Mouse (Mus musculus) forebrain, postnatal 0 days (tissue): ENCODE data around the gene Cacnb2. TPM values are rescaled to one million over a fixed set of nuclear protein-coding genes. Genes with fewer than 3 reads are reported as not detected.

Experiments used
- ATAC-seq: fragments of 200-750 bp; cut with Nextera tagmentation; 2 replicates; pipeline ENCODE4 v1.8.0; 2017; ENCODE audit warnings: mild to moderate bottlenecking, moderate library complexity
- DNase-seq: peaks from one replicate; pipeline ENCODE4 v3.0.0-alpha.2; 2015
- H3K27ac ChIP-seq: fragments of 300-500 bp; sonication (generic); 2 replicates; pipeline ENCODE4 v1.5.1; 2014; ENCODE audit warnings: low read depth, mild to moderate bottlenecking, antibody characterized with exemption, low read length, moderate library complexity, mixed read lengths
- H3K27me3 ChIP-seq: fragments of 300-500 bp; sonication (generic); 2 replicates; pipeline ENCODE4 v1.6.1; 2014; ENCODE audit warnings: mild to moderate bottlenecking, low read length, mixed read lengths; ENCODE audit not compliant: insufficient read depth
- H3K36me3 ChIP-seq: fragments of 300-500 bp; sonication (generic); 2 replicates; pipeline ENCODE4 v1.6.1; 2014; ENCODE audit warnings: mild to moderate bottlenecking, moderate library complexity; ENCODE audit not compliant: insufficient read depth
- H3K4me1 ChIP-seq: fragments of 300-500 bp; sonication (generic); 2 replicates; pipeline ENCODE4 v1.6.1; 2014; ENCODE audit warnings: antibody characterized with exemption; ENCODE audit not compliant: insufficient read depth
- H3K4me2 ChIP-seq: fragments of 300-500 bp; sonication (generic); 2 replicates; pipeline ENCODE4 v1.6.1; 2014; ENCODE audit warnings: low read depth, mild to moderate bottlenecking, moderate library complexity
- H3K4me3 ChIP-seq: fragments of 300-500 bp; sonication (generic); 2 replicates; pipeline ENCODE4 v1.5.1; 2014; ENCODE audit warnings: low read depth, low read length, mixed read lengths
- H3K9ac ChIP-seq: fragments of 300-500 bp; sonication (generic); 2 replicates; pipeline ENCODE4 v1.6.1; 2014; ENCODE audit warnings: mild to moderate bottlenecking
- H3K9me3 ChIP-seq: fragments of 300-500 bp; sonication (generic); 2 replicates; pipeline ENCODE4 v1.6.1; 2016; ENCODE audit warnings: low read length
- CTCF ChIP-seq: sonication (generic); IDR thresholded peaks from 2 replicates; pipeline ENCODE4 v1.5.1; 2016; ENCODE audit warnings: antibody characterized with exemption, control low read depth, low read depth
- WGBS: fragments of 180-500 bp; shearing (Covaris S2); extraction: QIAGEN DNeasy Blood & Tissue Kit; methylation state at CpG from one replicate; pipeline ENCODE4 v1.1.7; 2014; 5-methylcytosine and 5-hydroxymethylcytosine counted together
- polyA plus RNA-seq: library from polyadenylated mRNA; unstranded; fragments of >200 nt; fragmentation: Nextera tagmentation; extraction: Ambion mirVana; gene quantifications from 2 replicates; pipeline ENCODE4 v1.2.1, GENCODE M21; 2015
- total RNA-seq: library from RNA; depleted of rRNA; stranded (reverse); fragments of >200 nt; gene quantifications from 2 replicates; pipeline ENCODE4 v1.2.3, GENCODE M21; 2014

Gene Cacnb2
- total and polyA plus RNA-seq, 2 experiments from 2014 or later: 4.8 to 20.4 TPM

GRCm38 (mm10) chr2:14907124-14907925 is 304.4 kb downstream of the Cacnb2 start:
- H3K4me2 ChIP-seq: no peak overlapping the region
- H3K36me3 ChIP-seq: no peaks in the 10 kb centered on the region
- H3K4me3 ChIP-seq: no peak overlapping the region
- H3K27ac ChIP-seq: no peak overlapping the region
- ATAC-seq: no peak
- no peak for TF ChIP-seq CTCF
- 25% methylated on average over 10 of the region's 10 CpGs for WGBS
- H3K9me3 ChIP-seq: no peaks in the 10 kb centered on the region
- no peaks in the 10 kb centered on the region for H3K27me3 ChIP-seq
- no peaks in the 10 kb centered on the region for H3K4me1 ChIP-seq
- DNase-seq: no peak
- H3K9ac ChIP-seq: no peak overlapping the region

DNA sequence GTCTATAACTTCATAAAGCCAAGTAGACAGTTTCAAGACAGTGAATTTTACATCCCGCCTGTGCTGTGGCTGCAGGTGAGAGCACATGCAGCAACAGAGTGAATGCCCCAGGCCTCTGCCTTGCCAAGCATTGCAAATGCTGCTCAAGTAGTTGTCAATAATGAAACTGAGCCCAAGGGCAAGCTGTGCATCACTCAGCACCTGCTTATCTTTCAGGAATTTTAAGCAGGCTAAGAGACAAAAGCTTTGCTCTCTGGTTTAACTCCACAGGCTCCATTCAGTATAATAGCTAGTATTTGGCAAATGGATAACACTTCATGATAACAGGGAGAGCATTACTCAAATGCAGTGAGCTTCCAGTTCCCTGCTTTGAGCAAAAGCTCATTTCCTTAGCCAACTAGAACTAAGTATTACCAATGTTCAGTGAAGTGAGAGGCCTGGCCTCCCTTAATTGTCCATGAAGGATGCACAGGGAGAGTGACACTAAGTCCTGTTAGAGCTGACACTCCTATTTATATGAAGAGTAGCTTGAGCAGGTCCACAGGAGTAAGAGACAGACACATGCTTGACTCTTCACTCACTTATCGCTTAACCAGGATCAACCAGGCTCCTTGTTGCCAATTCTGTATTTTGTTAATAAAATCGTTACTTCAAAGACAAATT is 314.8 kb downstream of the Cacnb2 start:
- ATAC-seq (peak; percentile 77), DNase-seq (no peak)
- H3K4me1 ChIP-seq: no peaks in the 10 kb centered on the region
- 63% methylated on average over 3 of the region's 3 CpGs for WGBS
- no peak overlapping the region for H3K9ac ChIP-seq
- H3K9me3 ChIP-seq: no peaks in the 10 kb centered on the region
- no peaks in the 10 kb centered on the region for H3K27me3 ChIP-seq
- H3K36me3 ChIP-seq: no peaks in the 10 kb centered on the region
- no peak overlapping the region for H3K4me2 ChIP-seq
- H3K27ac ChIP-seq: no peak overlapping the region
- TF ChIP-seq CTCF: no peak
- H3K4me3 ChIP-seq: no peak overlapping the region

DNA sequence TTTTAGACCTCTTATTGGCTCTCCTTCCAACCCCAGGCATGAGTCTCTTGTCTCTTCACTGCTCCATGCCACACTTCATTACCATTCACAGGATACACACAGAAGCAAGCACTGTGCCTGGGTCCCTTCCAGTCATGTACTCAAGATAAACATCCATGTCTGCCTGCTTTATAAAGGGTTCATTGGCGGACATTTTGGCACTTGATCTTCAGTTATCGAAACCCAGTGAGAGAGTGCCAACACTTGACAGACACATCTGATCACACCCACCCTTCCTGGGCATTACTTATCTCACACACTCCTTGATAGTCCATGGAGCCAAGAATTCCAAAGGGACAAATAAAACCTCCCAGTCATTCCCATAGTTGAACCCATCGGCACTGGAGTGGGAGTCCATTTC is 327.0 kb downstream of the Cacnb2 start:
- Histone ChIP-seq H3K36me3 (no peaks in the 10 kb centered on the region), H3K9me3 (no peaks in the 10 kb centered on the region), H3K27ac (no peak overlapping the region), H3K4me2 (no peak overlapping the region), H3K4me1 (no peaks in the 10 kb centered on the region), H3K9ac (no peak overlapping the region), H3K27me3 (no peaks in the 10 kb centered on the region), H3K4me3 (no peak overlapping the region)
- WGBS: 65% methylated on average over 3 of the region's 3 CpGs
- TF ChIP-seq CTCF: no peak
- ATAC-seq (no peak), DNase-seq (no peak)

DNA sequence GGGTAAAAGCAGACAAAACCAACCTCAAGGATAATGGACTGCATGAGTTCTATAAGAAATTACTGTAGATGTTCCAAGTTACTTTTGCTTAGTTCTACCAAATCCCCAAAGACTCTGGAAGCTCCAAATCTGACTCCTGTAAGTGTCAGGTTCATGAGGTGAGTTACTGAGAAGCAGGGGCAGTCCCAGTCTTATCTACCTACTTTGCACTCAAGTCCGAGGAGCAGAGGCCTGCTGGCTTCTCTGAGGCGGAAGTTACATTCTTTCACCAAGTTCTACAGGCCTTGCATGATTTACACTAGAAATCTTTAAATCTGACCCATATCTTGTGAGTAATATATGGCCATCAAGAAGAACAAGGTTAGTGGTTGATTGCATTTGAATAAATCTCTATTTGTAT is 329.1 kb downstream of the Cacnb2 start:
- Histone ChIP-seq H3K36me3 (no peaks in the 10 kb centered on the region), H3K9me3 (no peaks in the 10 kb centered on the region), H3K4me1 (no peaks in the 10 kb centered on the region), H3K9ac (no peak overlapping the region), H3K4me2 (no peak overlapping the region), H3K4me3 (no peak overlapping the region), H3K27me3 (no peaks in the 10 kb centered on the region), H3K27ac (no peak overlapping the region)
- no peak for ATAC-seq
- no peak for DNase-seq
- TF ChIP-seq CTCF: no peak
- WGBS: 91% methylated on average over 2 of the region's 2 CpGs

DNA sequence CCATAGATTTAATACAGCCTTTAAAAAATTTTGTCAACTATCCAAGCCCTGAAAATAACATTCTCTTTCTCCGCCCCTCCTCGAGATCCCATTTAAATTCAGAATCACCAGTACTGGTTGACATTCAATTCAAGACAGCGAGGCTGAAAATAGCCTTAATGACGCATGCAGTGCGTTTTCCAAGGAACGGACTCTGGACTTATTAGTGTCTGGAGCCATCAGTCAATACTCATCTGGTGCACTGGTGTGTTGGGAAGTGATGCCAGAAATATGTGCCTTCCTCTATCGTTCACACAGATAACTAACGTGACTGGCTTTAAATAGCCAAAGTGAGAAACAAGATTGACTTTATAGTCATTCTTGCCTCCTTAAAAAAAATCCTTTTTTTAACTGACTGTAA is 333.6 kb downstream of the Cacnb2 start:
- ATAC-seq: no peak
- DNase-seq: peak; percentile 5
- H3K4me3 ChIP-seq: no peak overlapping the region
- H3K4me1 ChIP-seq: no peaks in the 10 kb centered on the region
- H3K9ac ChIP-seq: no peak overlapping the region
- H3K27me3 ChIP-seq: no peaks in the 10 kb centered on the region
- WGBS: 37% methylated on average over 8 of the region's 8 CpGs
- H3K4me2 ChIP-seq: no peak overlapping the region
- no peaks in the 10 kb centered on the region for H3K9me3 ChIP-seq
- no peak for TF ChIP-seq CTCF
- no peaks in the 10 kb centered on the region for H3K36me3 ChIP-seq
- no peak overlapping the region for H3K27ac ChIP-seq

- H3K4me2 ChIP-seq: no peak overlapping the region
- no peak for ATAC-seq
- no peak overlapping the region for H3K4me3 ChIP-seq
- H3K27ac ChIP-seq: no peak overlapping the region
- no peaks in the 10 kb centered on the region for H3K9me3 ChIP-seq
- no peaks in the 10 kb centered on the region for H3K36me3 ChIP-seq
- WGBS: 37% methylated on average over 4 of the region's 4 CpGs
- H3K27me3 ChIP-seq: no peaks in the 10 kb centered on the region
- no peak overlapping the region for H3K9ac ChIP-seq
- no peaks in the 10 kb centered on the region for H3K4me1 ChIP-seq
- no peak for TF ChIP-seq CTCF
- DNase-seq: no peak
Measured at GRCm38 (mm10) chr2:14942261-14942660, 339.4 kb downstream of the Cacnb2 start.

DNA sequence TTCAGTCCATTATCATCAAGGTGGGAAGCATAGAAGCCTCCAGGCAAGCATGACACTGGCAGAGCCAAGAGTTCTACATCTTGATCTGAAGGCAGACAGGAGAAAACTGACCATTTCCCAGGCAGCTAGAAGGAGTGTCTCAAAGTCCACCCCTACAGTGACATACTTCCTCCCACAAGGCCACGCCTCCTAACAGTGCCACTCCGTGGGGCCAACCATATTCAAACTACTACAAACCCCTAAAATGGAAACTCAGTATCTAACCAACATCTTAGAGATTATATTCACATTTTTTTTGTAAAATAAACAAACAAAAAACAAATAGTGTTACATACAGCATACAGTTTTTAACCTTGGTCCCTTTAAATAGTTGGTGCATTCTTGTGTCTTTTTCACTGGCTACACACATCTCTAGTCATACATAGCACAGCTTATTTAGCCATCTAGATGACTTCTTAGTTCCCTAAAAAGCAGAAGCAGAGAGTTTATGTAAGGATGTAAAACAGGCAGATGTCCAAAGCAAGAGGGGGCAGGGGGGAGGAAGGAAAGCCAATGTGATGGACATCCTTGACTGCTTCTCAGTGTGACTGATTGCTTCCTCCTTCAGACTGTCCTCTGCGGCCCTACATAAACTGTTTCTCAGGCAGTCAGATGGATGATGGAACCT is 340.9 kb downstream of the Cacnb2 start:
- DNase-seq (no peak), ATAC-seq (no peak)
- Histone ChIP-seq H3K4me1 (no peaks in the 10 kb centered on the region), H3K4me3 (no peak overlapping the region), H3K36me3 (no peaks in the 10 kb centered on the region), H3K9ac (no peak overlapping the region), H3K27ac (no peak overlapping the region), H3K4me2 (no peak overlapping the region), H3K27me3 (no peaks in the 10 kb centered on the region), H3K9me3 (no peaks in the 10 kb centered on the region)
- TF ChIP-seq CTCF: no peak
- WGBS: 92% methylated on average over 3 of the region's 3 CpGs
